Mouse (Mus musculus) kidney, adult 2 months (tissue): ENCODE results near the gene Brms1.

Source experiments
- CTCF ChIP-seq: fragments of 200-500 bp; conservative IDR thresholded peaks from 2 replicates; pipeline ENCODE4 v1.5.1; 2011; ENCODE audit warnings: low read depth, mild to moderate bottlenecking, control low read depth, low read length, moderate library complexity, mixed read lengths; ENCODE audit not compliant: insufficient read depth, insufficient read length
- POLR2A ChIP-seq: fragments of 200-500 bp; IDR thresholded peaks from one replicate; pipeline ENCODE4 v1.6.1; 2011; ENCODE audit warnings: low read depth, low read length, control low read depth

GRCm38 (mm10) chr19:5039301-5040114, 1.6 kb upstream of the Brms1 start:
- no peak for TF ChIP-seq POLR2A
- TF ChIP-seq CTCF = no peak
